Mouse (Mus musculus) kidney, postnatal 36 days (tissue): ENCODE data around the gene Arl6ip1.

Experiments used
- DNase-seq, 2 experiments: peaks; one replicate each; pipeline ENCODE4 v3.0.0; 2021 to 2022; ENCODE audit warnings: mixed read lengths in 2 of 2

Gene Arl6ip1

DNA sequence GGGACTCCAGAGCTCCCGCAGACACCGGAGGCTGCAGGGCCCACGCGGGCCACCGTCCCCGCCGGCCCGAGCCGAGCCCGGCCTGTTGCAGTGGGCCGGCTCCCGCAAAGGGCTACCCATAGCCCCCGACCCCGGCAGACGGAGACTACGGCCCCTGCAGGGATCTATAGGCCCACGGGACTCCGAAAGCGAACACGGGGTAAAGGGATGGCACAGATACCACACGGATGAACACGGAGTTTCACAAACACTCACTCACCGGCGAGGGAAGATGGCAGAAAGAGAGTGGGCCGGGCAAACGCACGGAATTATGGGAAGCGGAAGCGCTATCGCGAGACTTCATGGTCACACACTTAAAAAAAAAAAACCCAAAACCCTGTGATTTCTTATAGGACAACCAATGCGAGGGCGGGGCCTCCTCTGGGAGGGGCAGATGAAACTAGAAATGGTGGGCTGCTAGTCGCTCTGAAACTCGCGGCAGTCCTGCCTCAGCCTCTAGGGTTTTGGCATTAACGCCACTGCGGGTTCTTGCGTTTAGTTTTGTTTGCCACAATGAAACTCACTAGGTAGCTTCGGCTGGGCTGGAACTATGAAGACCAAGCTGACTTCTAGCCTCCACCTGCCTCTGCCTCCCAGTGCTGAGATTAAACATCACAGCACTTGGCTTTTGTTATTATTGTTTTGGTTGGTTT is 13.4 kb downstream of the Arl6ip1 start, which contains the start of gene Rps15a:
Rps15a (minus strand) TSS at position 312 of the 692 bp plus-strand sequence.
- DNase-seq = peak; percentile 96 to 98

DNA sequence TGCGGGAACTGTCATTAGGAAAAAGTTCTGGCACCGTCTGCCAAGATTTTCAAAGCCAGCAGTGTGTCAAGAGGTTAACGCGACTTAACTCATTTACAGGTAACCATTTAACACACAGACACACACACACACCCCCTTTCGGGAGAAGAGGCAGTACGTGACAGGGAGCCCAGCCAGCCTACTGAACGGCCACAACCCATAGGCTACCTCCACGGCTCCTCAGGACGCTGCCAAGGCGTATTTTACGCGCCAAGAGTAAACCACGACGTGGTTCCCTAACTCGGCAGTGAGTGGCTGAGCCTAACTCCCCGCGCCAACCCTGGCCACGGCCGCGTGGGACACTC is 14.0 kb downstream of the Arl6ip1 start:
- DNase-seq = peak in 1 of 2 experiments; percentile 32

DNA sequence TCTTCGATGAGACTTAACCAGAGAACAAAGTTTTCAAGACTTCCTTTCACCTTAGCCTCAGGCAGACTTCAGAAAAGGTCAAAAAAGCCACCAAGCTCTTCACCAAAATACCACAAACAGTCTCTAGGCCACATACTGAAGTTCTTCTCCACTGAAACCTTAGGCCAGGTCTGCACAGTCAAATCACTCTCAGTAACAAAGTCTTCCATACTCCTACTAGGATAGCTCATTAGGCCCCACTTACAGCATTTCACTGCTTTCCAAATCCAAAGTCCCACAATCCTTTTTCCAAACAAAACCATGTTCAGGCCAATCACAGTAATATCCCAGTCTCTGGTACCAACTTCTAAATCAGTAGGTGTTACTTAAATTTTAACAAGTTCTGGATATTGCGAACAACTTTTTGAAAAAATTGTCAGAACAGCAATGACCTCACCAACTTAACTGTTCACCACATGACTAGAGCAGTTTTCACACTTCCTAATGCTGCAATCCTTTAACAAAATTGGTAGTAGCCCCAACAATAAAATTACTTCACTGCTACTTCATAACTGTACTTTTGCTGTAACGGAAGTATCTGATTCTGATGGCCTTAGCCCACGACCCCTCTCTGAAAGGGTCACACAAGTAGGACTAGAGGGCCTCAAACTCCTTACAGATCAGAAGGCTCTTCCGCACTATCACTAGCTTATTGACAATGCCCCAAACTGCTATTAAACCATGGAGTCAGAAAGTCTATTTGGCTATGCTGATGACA is 15.7 kb downstream of the Arl6ip1 start:
- DNase-seq = no peak

DNA sequence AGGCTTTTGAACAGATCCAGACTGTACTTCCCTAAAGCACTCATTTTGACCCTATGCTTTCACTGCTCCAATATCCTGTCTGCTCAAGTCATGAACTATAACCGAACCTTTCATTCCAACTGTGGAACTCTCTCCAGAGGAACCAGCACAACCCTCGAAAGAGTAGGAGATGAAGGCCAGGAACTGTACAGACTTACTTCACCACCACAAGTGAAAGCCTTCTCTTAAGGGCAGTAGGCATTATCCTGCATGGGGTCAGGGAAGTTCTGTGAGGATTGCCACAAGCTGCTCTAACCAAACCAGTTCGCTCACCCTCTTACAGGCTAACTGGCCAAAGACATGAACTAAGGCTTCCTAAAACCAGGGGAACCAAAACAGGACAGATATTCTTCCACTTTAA is 18.3 kb downstream of the Arl6ip1 start:
- no peak for DNase-seq

DNA sequence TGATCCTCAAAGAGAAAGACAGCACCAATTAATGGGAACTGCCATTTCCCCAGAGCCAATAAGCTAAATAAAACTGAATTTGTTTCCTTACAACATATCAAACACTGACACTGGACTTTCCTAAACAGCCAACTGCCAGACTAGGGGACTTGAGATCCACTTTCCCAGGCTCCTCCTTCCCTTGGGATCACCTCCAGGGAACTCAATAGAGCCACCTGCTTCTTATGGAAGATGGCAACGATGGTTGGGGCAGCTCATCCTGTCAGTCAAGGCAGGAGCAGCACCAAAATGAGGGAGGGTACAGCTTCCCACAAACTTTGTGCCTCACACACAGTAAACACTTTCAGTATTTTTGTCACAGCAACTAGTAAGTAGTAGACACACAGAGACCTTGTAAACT is 21.8 kb downstream of the Arl6ip1 start:
- DNase-seq = no peak

DNA sequence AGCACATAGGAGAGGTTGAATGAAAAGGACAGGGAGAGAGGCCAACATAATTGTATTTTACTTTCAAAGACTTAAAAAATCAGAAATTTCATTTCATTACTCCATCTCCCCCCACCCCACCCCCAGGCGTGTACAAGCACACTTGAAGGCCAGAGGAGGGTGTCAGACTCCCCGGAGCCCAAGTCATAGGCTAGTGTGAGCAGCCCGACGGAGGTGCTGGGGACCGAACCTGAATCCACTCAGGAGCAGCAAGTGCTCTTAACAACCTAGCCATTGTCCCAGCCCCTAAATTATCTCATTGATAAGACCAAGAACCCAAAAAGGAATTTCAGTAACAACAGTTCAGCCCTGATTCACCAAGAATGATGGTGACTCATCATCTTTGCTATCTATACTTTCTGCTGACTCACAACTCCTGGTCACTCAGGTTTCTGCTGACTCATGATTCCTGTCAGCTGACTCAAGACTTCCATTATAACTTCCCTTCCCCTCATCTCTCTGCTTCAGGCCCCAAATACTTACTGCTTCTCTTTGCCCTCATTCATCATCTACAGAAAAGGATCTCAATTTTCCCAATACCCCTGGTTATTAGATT is 24.9 kb downstream of the Arl6ip1 start:
- no peak for DNase-seq

DNA sequence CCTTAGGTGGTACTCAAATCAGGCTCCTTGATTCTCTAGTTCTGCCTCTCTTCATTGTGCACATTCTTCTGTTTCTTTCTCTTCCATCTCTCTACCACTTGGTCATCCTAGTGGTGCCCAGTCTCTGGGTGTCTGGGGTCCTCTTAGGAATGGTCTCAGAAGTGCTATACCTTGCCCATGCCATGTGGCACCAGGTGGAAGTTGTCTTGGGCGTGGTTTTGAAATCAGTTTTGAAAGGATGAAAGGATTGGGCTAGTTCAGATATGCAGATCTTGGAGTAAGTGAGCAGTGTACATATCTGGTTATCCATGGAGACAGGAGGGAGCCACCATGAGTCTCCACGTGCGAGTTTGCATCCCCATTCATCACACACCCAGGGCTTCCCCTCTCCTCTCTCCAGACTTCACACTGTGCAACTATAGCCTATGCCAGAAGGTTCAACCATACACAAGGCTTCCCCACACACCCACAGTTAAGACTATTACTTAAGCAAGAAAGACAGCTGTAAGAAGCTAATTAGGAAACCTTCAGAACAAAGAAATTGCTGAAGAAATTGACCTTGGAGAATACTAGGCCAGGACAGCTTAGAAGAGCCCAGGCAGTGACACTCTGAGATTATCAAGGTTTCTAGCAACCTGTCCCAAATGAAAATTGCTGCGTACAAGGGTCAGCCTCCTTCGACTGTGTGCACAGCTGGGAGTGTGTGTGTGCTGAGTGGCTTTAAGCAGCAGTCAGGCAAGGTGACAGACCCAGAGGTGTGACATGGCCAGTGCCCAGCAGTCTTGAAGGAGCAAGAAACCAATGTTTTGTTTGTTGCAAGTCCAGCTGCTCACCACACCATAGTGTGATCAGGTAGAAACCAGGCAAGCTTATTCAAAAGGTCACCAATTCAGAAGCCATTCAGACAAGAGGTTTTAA is 25.7 kb downstream of the Arl6ip1 start:
- DNase-seq = no peak

DNA sequence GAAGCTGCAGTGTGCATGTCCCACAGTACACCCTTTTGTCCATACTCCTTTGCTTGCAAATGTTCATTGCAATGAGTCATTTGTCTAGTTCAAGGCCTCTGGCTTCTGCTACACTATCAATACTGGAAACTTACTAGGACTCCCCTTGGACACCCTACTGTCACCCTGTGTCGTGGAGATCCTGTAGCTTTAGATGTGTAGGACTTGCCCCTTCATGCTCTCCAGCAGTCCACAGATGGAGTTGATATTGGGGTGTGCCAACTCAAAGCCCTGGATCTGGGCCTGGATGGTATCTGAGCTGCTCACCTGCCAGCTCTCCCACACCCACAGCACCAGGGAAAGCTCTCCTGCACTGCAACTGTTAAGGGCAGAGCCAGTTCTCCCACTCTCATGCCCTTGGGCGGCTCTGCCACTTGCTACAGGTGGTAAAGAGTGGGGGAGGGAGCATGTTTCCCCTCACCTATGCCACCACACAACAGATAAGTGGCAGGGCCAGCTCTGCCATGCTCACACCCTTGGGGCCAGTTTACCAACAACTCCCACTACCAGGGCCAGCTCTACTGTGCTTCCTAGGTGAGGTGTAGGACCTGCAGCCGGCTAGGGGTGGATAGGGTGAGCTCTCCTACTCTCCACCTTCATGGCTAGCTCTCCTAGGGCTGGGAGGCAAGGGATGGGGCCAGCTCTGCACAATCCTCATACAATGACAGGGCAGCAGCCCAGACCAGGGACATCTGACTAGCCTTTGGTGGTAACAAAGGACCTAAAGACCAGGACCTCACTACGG is 26.6 kb downstream of the Arl6ip1 start:
- peak in 1 of 2 experiments; percentile 33 for DNase-seq

DNA sequence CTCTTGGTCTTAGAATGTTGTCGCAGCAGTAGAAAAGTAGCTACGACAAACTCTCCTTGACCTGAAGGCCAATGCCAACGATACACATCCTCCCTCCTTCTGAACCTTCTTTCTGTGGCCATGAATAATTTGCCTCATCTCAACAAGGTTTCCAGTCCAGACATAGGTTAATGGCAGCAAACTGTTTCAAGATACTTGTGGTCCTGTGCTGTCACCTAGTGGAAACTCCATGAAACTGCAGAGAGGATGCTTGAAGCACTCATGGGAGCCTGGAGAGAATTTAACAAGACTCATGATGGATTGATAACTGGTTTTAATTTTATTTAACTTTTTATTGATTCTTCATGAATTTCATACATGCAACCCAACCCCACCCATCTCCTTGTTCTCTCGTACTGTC is 27.2 kb downstream of the Arl6ip1 start:
- DNase-seq = peak in 1 of 2 experiments; percentile 56

DNA sequence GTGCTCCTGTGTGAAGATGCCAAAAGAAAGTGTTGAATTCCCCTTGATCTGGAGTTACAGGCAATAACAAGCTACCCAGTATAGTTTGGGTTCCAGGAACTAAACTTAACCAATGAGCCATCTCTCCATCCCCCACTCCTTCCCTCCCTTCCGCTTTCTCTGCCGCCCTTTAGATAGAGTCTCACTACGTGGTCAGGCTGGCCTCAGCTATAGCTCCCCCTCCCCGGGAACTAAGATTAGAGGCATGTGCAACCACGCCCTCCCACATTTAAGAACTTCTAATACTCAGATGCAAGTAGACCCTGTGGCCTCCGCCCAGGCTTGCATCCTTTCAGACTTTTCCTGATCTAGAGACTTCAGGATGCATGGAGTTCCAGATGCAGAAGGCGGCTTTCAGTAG is 31.8 kb downstream of the Arl6ip1 start:
- no peak for DNase-seq

DNA sequence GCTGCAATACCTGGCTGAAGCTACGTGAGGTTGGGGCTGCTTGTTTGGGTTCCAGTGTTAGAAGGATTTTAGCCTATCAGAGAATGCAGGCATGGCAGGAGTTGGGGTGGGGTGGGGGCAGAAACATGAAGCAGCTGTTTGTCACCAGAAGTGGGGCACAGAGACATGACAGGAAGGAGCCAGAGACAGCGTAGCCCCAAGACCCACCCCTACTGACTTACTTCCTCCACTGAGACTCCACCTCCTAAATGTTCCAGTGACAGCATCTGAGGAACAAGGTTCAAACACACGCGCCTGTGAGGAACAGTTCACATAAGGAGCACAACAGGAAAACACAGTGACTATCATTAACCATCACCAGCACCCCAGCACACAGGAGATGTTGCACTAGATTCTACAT is 49.5 kb downstream of the Arl6ip1 start:
- no peak for DNase-seq

DNA sequence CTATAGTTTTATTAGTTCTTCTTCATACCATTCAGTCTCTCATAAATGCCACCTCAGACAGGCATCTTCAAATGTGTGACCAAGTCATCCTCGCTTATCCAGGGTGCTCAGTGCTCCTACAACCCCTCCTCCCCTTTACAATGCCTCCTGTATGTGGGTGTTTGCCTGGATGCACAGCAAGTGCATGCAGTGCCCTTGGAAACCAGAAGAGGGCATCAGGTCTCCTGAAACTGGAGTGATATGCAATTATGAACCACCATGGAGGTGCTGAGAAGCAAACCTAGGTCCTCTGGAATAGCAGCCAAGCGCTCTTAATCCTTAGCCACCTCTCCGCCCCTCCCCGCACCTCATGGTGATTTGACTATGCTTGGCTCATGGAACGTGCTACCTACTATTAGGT is 50.4 kb downstream of the Arl6ip1 start:
- no peak for DNase-seq
